Mouse (Mus musculus) limb, embryonic 13.5 days (tissue): ENCODE results near the gene Ezr. TPM values are rescaled to one million over a fixed set of nuclear protein-coding genes. Genes with fewer than 3 reads are reported as not detected.
A peak's percentile ranks its signal among the peaks of the same experiment; 100 is the strongest.

Experiments used
- ATAC-seq: fragments of 200-750 bp; cut with Nextera tagmentation; 2 replicates; pipeline ENCODE4 v1.8.0; 2017; ENCODE audit warnings: low read depth, moderate number of reproducible peaks, moderate TSS enrichment; ENCODE audit not compliant: low FRiP score
- H3K27ac ChIP-seq: fragments of 300-500 bp; sonication (generic); 2 replicates; pipeline ENCODE4 v1.5.1; 2015; ENCODE audit warnings: inconsistent platforms, mild to moderate bottlenecking, moderate library complexity
- H3K27me3 ChIP-seq: fragments of 300-500 bp; sonication (generic); 2 replicates; pipeline ENCODE4 v1.6.1; 2015; ENCODE audit warnings: mild to moderate bottlenecking, inconsistent platforms
- H3K36me3 ChIP-seq: fragments of 300-500 bp; sonication (generic); 2 replicates; pipeline ENCODE4 v1.6.1; 2015; ENCODE audit warnings: inconsistent platforms, mild to moderate bottlenecking, moderate library complexity
- H3K4me1 ChIP-seq: fragments of 300-500 bp; sonication (generic); 2 replicates; pipeline ENCODE4 v1.6.1; 2015; ENCODE audit warnings: inconsistent platforms
- H3K4me2 ChIP-seq: fragments of 300-500 bp; sonication (generic); replicated peaks from 2 replicates; pipeline ENCODE4 v1.6.1; 2015; ENCODE audit warnings: inconsistent platforms, mild to moderate bottlenecking, moderate library complexity
- H3K4me3 ChIP-seq: fragments of 300-500 bp; sonication (generic); 2 replicates; pipeline ENCODE4 v1.5.1; 2015; ENCODE audit warnings: moderate library complexity, mild to moderate bottlenecking, inconsistent platforms
- H3K9ac ChIP-seq: fragments of 300-500 bp; sonication (generic); 2 replicates; pipeline ENCODE4 v1.6.1; 2015; ENCODE audit warnings: mild to moderate bottlenecking, inconsistent platforms
- H3K9me3 ChIP-seq: fragments of 300-500 bp; sonication (generic); 2 replicates; pipeline ENCODE4 v1.6.1; 2016; ENCODE audit warnings: inconsistent platforms
- WGBS: fragments of 180-500 bp; shearing (Covaris S2); methylation state at CpG from one replicate; pipeline ENCODE4 v1.1.7; 2015; 5-methylcytosine and 5-hydroxymethylcytosine counted together
- polyA plus RNA-seq: library from polyadenylated mRNA; unstranded; fragments of >200 nt; fragmentation: Nextera tagmentation; extraction: Ambion mirVana; gene quantifications from 2 replicates; pipeline ENCODE4 v1.2.1, GENCODE M21; 2015

Gene Ezr
- polyA plus RNA-seq, 1 experiment from 2014 or later = 51.9 TPM

DNA sequence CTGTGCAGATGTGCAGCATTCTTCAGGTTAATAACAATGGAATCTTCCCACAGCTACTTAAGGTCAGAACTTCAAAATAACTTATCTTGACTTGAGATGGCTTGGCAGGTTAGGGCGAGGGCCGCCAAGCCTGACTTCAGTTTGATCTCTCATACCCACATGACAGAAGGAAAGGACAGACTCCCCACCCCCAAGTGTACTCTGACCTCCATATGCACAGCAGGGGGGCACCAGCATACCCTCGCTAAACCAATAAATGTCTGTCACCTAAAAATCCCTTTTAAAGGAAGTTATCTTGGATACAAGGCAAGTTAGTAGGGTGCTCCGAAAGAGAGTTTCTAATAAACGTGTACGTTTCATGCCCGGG is 18.4 kb downstream of the Ezr start:
- no peak for ATAC-seq
- WGBS = 51% methylated on average over 7 of the region's 7 CpGs

DNA sequence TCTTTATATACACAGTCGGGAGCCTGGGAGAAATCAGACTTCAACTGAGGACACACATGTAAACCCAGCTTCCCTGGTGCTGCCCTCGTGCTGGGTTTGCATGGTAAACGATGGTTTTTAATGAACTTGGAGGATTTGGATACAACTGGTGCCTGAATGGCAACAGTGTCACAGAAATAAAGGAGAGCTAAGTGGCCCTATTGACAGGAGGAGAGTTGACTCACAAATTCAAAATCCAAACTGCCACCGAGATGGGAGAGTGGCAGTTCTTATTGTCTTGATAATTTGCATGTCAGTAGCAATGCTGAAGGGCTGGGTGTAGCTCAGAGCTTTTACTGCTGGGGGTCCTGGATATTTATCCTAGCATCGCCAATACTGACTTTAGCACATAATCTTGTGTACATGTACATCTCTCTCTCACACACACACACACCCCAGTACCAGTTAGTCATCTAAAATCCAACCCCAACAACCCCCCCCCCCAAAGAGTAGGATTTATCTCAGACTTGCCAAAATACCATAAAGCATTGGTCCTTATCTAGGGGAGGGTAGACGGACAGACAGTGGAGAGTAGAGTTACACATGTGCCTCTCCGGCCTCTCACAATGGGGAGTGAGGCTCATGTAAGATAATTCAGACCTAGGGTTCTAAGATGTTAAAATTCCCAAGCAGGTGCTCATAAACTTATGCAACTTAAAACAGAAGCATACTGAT is 18.9 kb downstream of the Ezr start:
- ATAC-seq = no peak
- Histone ChIP-seq H3K9ac (no peak overlapping the region), H3K9me3 (no peaks in the 10 kb centered on the region), H3K27me3 (no peaks in the 10 kb centered on the region), H3K36me3 (0 out of 2 replicates have a peak, but pooled peaks cover under 1% of the 10 kb centered on the region), H3K27ac (no peak overlapping the region), H3K4me3 (no peak overlapping the region), H3K4me2 (no peak overlapping the region), H3K4me1 (peaks cover 11% of the 10 kb centered on the region)
- WGBS = 60% methylated on average over 7 of the region's 7 CpGs

More for the DNA sequence above, 18.4 kb downstream of the Ezr start:
- H3K9me3 ChIP-seq = no peaks in the 10 kb centered on the region
- no peak overlapping the region for H3K27ac ChIP-seq
- H3K27me3 ChIP-seq = no peaks in the 10 kb centered on the region
- no peak overlapping the region for H3K4me3 ChIP-seq
- H3K4me1 ChIP-seq = peaks cover 16% of the 10 kb centered on the region
- H3K36me3 ChIP-seq = no peaks in the 10 kb centered on the region
- H3K9ac ChIP-seq = no peak overlapping the region
- H3K4me2 ChIP-seq = no peak overlapping the region

DNA sequence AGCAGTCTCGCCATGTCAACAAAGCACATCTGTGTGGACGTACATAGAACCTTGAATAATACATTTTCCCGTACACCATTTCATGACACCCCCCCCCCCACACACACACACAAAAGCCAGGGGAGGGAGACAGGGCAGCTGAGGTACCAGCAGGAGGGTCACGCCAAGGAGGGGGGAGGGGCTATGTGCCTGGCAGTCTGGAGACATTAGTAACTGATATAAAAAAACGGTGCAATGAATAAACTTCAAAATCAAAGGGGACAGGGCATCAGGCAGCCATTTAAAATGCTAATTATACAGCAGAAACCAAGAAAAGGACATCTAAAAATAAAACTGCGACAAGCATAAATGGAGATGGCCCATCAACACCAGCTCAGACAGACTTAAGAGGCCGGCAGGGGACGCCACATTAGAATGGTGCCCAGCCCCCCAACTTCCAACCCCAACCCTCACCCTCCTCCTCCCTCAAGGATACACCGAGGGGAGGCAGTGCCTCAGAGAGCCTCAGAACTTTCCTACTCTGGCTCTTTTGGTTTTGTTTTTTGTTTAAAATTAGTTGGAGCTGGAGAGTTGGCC is 22.8 kb downstream of the Ezr start:
- Histone ChIP-seq H3K9me3 (no peaks in the 10 kb centered on the region), H3K9ac (no peak overlapping the region), H3K27ac (no peak overlapping the region), H3K4me2 (no peak overlapping the region), H3K4me1 (peaks cover 14% of the 10 kb centered on the region), H3K36me3 (peaks cover 15% of the 10 kb centered on the region), H3K27me3 (no peaks in the 10 kb centered on the region), H3K4me3 (no peak overlapping the region)
- WGBS = 48% methylated on average over 9 of the region's 9 CpGs
- no peak for ATAC-seq

DNA sequence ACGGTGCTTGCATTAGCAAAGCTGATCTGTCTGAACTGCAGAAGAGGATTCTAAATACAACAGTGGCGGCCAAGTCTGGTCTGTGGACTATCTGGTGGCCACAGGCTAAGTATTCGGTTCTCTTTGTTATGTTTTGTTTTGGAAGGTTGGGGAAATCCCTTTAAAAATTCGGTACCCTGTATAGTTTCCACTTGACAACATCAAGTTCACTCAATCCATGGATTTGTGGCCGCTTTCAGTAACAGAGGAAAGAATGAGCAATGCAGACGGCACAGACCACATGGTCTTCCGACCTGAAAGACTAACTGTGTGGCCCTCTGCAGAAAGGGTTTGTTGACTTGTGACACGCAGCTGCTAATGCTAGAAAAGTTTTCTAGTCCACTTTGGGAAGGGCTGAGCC is 23.7 kb downstream of the Ezr start:
- H3K27me3 ChIP-seq = no peaks in the 10 kb centered on the region
- H3K4me1 ChIP-seq = peaks cover 8% of the 10 kb centered on the region; the same call in 1 of the 2 replicates
- H3K9me3 ChIP-seq = no peaks in the 10 kb centered on the region
- H3K4me2 ChIP-seq = no peak overlapping the region
- H3K9ac ChIP-seq = no peak overlapping the region
- ATAC-seq = no peak
- peaks cover 22% of the 10 kb centered on the region for H3K36me3 ChIP-seq
- H3K27ac ChIP-seq = no peak overlapping the region
- H3K4me3 ChIP-seq = no peak overlapping the region
- WGBS = 79% methylated on average over 8 of the region's 8 CpGs

DNA sequence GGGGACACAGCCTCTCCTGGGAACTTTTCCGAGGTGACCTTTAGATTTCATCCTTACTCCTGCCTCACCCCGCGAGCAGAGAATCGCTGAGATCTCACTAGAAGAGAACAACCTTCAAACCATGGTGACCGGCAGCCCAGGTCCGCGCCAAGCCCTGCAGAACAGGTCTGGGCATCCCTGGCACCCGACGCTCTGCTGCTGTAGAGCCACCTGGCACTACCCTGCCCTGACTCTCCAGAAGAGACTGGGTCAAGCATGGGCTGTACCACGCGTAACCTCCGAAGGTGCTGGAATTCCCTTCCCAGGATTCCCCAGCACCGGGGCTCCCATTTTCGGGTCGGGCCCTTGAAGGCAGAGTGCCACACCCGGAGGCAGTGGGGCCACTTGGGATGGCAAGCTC is 24.7 kb downstream of the Ezr start:
- Histone ChIP-seq H3K27ac (no peak overlapping the region), H3K9me3 (no peaks in the 10 kb centered on the region), H3K9ac (0 out of 2 replicates have a peak overlapping the region, but pooled peaks have one; percentile 2), H3K4me2 (no peak overlapping the region), H3K4me3 (no peak overlapping the region), H3K36me3 (peaks cover 22% of the 10 kb centered on the region), H3K27me3 (no peaks in the 10 kb centered on the region), H3K4me1 (0 out of 2 replicates have a peak, but pooled peaks cover 8% of the 10 kb centered on the region)
- 92% methylated on average over 16 of the region's 16 CpGs for WGBS
- ATAC-seq = no peak

GRCm38 (mm10) chr17:6755873-6756272 is 26.7 kb downstream of the Ezr start:
- Histone ChIP-seq H3K27ac (no peak overlapping the region), H3K9me3 (no peaks in the 10 kb centered on the region), H3K4me1 (peaks cover 24% of the 10 kb centered on the region), H3K36me3 (peaks cover 37% of the 10 kb centered on the region), H3K4me3 (no peak overlapping the region), H3K4me2 (no peak overlapping the region), H3K27me3 (no peaks in the 10 kb centered on the region), H3K9ac (no peak overlapping the region)
- ATAC-seq = no peak
- WGBS = 63% methylated on average over 8 of the region's 8 CpGs

DNA sequence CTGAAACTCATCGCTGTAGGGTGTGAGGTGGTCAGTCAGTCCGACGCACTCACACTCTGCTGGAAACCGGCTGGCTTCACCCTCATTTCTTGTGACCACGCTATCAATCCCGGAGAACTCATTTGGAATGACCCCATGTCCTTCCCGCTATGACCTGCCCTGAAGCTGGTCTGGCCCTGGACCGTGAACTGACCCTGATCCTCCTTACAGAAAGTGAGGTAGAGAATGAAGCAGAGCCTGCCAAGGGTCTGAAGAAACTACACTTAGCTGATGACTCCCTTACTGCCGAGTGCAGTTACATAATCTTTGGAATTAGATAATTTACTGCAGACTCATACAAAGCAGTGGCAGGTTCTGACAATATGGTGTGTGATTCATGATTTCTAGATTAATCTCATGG is 27.4 kb downstream of the Ezr start:
- no peak overlapping the region for H3K27ac ChIP-seq
- peaks cover 25% of the 10 kb centered on the region for H3K4me1 ChIP-seq
- ATAC-seq = no peak
- no peaks in the 10 kb centered on the region for H3K9me3 ChIP-seq
- peaks cover 41% of the 10 kb centered on the region for H3K36me3 ChIP-seq
- H3K9ac ChIP-seq = no peak overlapping the region
- WGBS = 87% methylated on average over 9 of the region's 9 CpGs
- H3K4me2 ChIP-seq = no peak overlapping the region
- H3K27me3 ChIP-seq = no peaks in the 10 kb centered on the region
- H3K4me3 ChIP-seq = no peak overlapping the region

DNA sequence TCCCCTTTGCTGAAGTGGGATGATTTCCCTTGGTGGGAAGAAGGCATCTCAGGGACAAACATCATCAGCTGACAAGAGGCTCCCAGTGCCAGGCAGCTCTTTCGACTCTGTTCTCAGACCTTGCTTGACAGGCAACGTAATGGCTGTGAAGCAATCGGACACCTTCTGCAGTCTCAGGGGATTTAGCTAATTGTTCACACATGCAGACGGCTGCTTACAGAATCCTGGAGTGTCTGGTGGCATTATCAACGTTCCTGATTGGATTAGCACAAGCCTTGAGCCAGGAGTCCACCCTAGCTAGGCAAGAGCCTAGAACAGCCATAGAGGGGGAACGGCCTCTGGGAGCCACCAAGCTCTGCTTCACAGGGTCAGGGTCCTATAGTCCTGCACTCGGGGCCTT is 30.2 kb downstream of the Ezr start:
- H3K27me3 ChIP-seq = no peaks in the 10 kb centered on the region
- 22% methylated on average over 7 of the region's 7 CpGs for WGBS
- H3K27ac ChIP-seq = no peak overlapping the region
- no peak overlapping the region for H3K4me3 ChIP-seq
- H3K36me3 ChIP-seq = peaks cover 31% of the 10 kb centered on the region
- no peaks in the 10 kb centered on the region for H3K9me3 ChIP-seq
- no peak overlapping the region for H3K9ac ChIP-seq
- peaks cover 24% of the 10 kb centered on the region for H3K4me1 ChIP-seq
- H3K4me2 ChIP-seq = no peak overlapping the region
- no peak for ATAC-seq

DNA sequence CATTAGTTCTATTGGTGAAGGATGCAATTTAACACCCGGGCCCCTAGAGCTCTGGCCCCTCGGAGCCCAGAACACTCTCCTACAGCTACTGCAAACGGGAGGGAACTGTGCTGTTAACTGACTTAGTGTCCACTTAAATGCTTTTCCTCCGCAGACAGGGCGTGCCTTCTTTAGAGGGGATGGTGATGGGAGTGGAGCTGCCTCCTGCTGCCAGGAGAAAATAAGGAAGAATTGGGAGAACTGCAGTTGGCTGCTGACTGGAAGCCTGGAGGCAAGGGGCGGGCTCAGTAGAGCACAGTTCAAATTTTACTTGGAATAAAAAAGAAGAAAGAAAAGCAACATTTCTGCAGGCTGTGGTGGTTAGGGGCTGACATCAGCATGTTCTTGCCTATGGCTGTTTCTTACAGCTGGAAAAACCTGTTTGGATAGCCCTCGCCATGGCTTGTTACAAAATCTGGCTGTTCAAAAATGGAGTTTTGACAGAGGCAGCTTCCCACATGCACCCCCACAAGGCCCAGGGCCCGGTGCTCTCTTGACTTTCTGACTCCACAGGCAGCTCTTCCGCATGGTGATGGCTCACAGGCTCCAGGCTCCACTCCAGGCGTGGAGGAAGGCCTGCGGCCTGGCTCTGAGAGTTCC is 31.2 kb downstream of the Ezr start:
- 0 out of 2 replicates have a peak, but pooled peaks have one; percentile 37 for ATAC-seq
- Histone ChIP-seq H3K27me3 (no peaks in the 10 kb centered on the region), H3K4me1 (peaks cover 34% of the 10 kb centered on the region), H3K4me3 (no peak overlapping the region), H3K27ac (peak overlapping the region; percentile 34; the same call in 1 of the 2 replicates), H3K4me2 (no peak overlapping the region), H3K9ac (no peak overlapping the region), H3K36me3 (peaks cover 37% of the 10 kb centered on the region), H3K9me3 (no peaks in the 10 kb centered on the region)
- 63% methylated on average over 11 of the region's 11 CpGs for WGBS

GRCm38 (mm10) chr17:6748779-6749464 is 33.7 kb downstream of the Ezr start:
- 89% methylated on average over 17 of the region's 17 CpGs for WGBS
- peaks cover 54% of the 10 kb centered on the region for H3K4me1 ChIP-seq
- no peaks in the 10 kb centered on the region for H3K27me3 ChIP-seq
- no peak overlapping the region for H3K4me3 ChIP-seq
- no peak overlapping the region for H3K4me2 ChIP-seq
- H3K27ac ChIP-seq = no peak overlapping the region
- ATAC-seq = no peak
- H3K36me3 ChIP-seq = peaks cover 40% of the 10 kb centered on the region
- no peak overlapping the region for H3K9ac ChIP-seq
- H3K9me3 ChIP-seq = no peaks in the 10 kb centered on the region

DNA sequence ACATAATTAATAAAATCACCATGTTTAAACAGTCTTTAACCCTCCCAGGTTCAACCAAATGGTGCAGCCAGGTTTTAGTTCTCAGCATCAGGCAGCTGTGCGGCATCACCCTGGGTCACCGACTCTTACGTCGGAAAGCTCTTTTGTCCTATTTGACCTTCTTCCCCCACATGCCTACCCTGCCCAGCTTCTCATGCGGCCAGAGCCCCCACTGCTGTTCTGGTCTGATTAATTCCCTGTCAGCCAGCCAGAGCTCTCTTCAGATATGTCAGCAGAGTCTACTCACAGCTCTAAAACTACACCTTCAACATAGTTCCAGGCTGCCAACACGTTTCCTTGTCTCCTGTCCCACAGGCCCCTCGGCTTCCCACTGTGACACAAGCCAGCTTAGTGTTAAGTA is 35.1 kb downstream of the Ezr start:
- H3K27me3 ChIP-seq = no peaks in the 10 kb centered on the region
- H3K9me3 ChIP-seq = no peaks in the 10 kb centered on the region
- WGBS = 69% methylated on average over 7 of the region's 7 CpGs
- H3K4me3 ChIP-seq = no peak overlapping the region
- ATAC-seq = no peak
- H3K9ac ChIP-seq = no peak overlapping the region
- H3K4me1 ChIP-seq = peaks cover 65% of the 10 kb centered on the region
- no peak overlapping the region for H3K4me2 ChIP-seq
- H3K36me3 ChIP-seq = peaks cover 41% of the 10 kb centered on the region
- no peak overlapping the region for H3K27ac ChIP-seq
